In genomic region chr8:94594211-94594610, GRCm38 (mm10) we compare ENCODE assay signal across 14 mouse cellular contexts. TPM values are rescaled to one million over a fixed set of nuclear protein-coding genes. Genes with fewer than 3 reads are reported as not detected.
A peak's percentile ranks its signal among the peaks of the same experiment; 100 is the strongest.
DNase-seq lines count a peak whose midpoint lies in the region; ATAC-seq lines count a peak whose summit lies in the region.
"Had no signal": no experiment of that assay in that cellular context is flagged by ENCODE, and none has a peak within 500 bp of the region (broad histone marks: within the 10 kb centered on the region; RNA-seq: fewer than 3 reads in every experiment).

No protein-coding gene starts in this region.

- H3K36me3 ChIP-seq in hindbrain, embryonic 14.5 days (replicated peaks; ENCODE audit: control insufficient read depth, insufficient read depth): peaks cover 2% of the 10 kb centered on the region; the same call in 1 of the 2 replicates
- peaks cover 4% of the 10 kb centered on the region; the same call in 1 of the 2 replicates for H3K36me3 ChIP-seq in hindbrain, embryonic 12.5 days
- no peaks in the 10 kb centered on the region for H3K36me3 ChIP-seq in midbrain, embryonic 14.5 days (ENCODE audit: control insufficient read depth, insufficient read depth, low read length)
- peaks cover 11% of the 10 kb centered on the region for H3K36me3 ChIP-seq in midbrain, embryonic 10.5 days
- peaks cover 2% of the 10 kb centered on the region for H3K36me3 ChIP-seq in splenic B cell, adult 2 months (ENCODE audit: control insufficient read depth, insufficient read depth, low read length, poor library complexity, severe bottlenecking)

- ATAC-seq in hindbrain, embryonic 14.5 days (ENCODE audit: low FRiP score): no peak
- ATAC-seq in hindbrain, embryonic 12.5 days (ENCODE audit: low FRiP score): no peak
- no peak for ATAC-seq in midbrain, embryonic 14.5 days (ENCODE audit: low FRiP score, low TSS enrichment)
- ATAC-seq in erythroblast, adult 5-6 weeks (replicated peaks; ENCODE audit: low FRiP score, poor library complexity, severe bottlenecking): peak; percentile 69

- no peak overlapping the region for H3K4me3 ChIP-seq in hindbrain, embryonic 14.5 days (replicated peaks; ENCODE audit: low read length)
- H3K4me3 ChIP-seq in hindbrain, embryonic 12.5 days: no peak overlapping the region
- no peak overlapping the region for H3K4me3 ChIP-seq in midbrain, embryonic 14.5 days (replicated peaks; ENCODE audit: low read depth, low read length)
- no peak overlapping the region for H3K4me3 ChIP-seq in midbrain, embryonic 10.5 days
- H3K4me3 ChIP-seq: hindbrain, embryonic 10.5 days; megakaryocyte, embryonic 14.5 days had no signal

- no peaks in the 10 kb centered on the region for H3K9me3 ChIP-seq in hindbrain, embryonic 14.5 days (ENCODE audit: control insufficient read depth, low read length)
- no peaks in the 10 kb centered on the region for H3K9me3 ChIP-seq in hindbrain, embryonic 12.5 days (replicated peaks)
- no peaks in the 10 kb centered on the region for H3K9me3 ChIP-seq in midbrain, embryonic 14.5 days (ENCODE audit: control insufficient read depth, low read length)
- H3K9me3 ChIP-seq in midbrain, embryonic 10.5 days (replicated peaks): no peaks in the 10 kb centered on the region
- H3K9me3 ChIP-seq: G1E; hindbrain, embryonic 10.5 days; megakaryocyte, embryonic 14.5 days had no signal

- no peak overlapping the region for H3K9ac ChIP-seq in hindbrain, embryonic 14.5 days
- no peak overlapping the region for H3K9ac ChIP-seq in hindbrain, embryonic 12.5 days
- H3K9ac ChIP-seq in midbrain, embryonic 14.5 days (replicated peaks; ENCODE audit: low read length): no peak overlapping the region

- peak; percentile 48 for DNase-seq in hindbrain, embryonic 14.5 days (ENCODE audit: low spot score)
- peak; percentile 55 for DNase-seq in midbrain, embryonic 14.5 days
- no peak for DNase-seq in midbrain, embryonic 10.5 days (ENCODE audit: low spot score)
- DNase-seq in splenic B cell, adult 2 months (ENCODE audit: low read depth, low spot score): peak; percentile 34
- no peak for DNase-seq in adrenal gland, postnatal 36 days
- DNase-seq in layer of hippocampus, postnatal 10 days (ENCODE audit: low spot score in 2 of 2): no peak
- DNase-seq: cerebellum, postnatal 10 days; gastrocnemius, postnatal 36 days; thymus, adult 2 months had no signal

- no peak overlapping the region for H3K4me2 ChIP-seq in hindbrain, embryonic 14.5 days (replicated peaks)
- no peak overlapping the region for H3K4me2 ChIP-seq in hindbrain, embryonic 12.5 days (replicated peaks)
- H3K4me2 ChIP-seq in midbrain, embryonic 14.5 days (ENCODE audit: low read length): no peak overlapping the region

- 0 out of 2 replicates have a peak, but pooled peaks cover under 1% of the 10 kb centered on the region for H3K4me1 ChIP-seq in hindbrain, embryonic 14.5 days (replicated peaks; ENCODE audit: control insufficient read depth, insufficient read depth, low read length)
- H3K4me1 ChIP-seq in hindbrain, embryonic 12.5 days: no peaks in the 10 kb centered on the region
- no peaks in the 10 kb centered on the region for H3K4me1 ChIP-seq in midbrain, embryonic 14.5 days (ENCODE audit: control insufficient read depth, insufficient read depth, low read length)
- no peaks in the 10 kb centered on the region for H3K4me1 ChIP-seq in midbrain, embryonic 10.5 days
- H3K4me1 ChIP-seq: hindbrain, embryonic 10.5 days had no signal

- no peak overlapping the region for H3K27ac ChIP-seq in hindbrain, embryonic 14.5 days
- H3K27ac ChIP-seq in hindbrain, embryonic 12.5 days: no peak overlapping the region
- no peak overlapping the region for H3K27ac ChIP-seq in midbrain, embryonic 14.5 days (replicated peaks; ENCODE audit: low read depth, low read length)
- no peak overlapping the region for H3K27ac ChIP-seq in midbrain, embryonic 10.5 days (replicated peaks)
- H3K27ac ChIP-seq: hindbrain, embryonic 10.5 days had no signal

- no peaks in the 10 kb centered on the region for H3K27me3 ChIP-seq in hindbrain, embryonic 14.5 days (ENCODE audit: control insufficient read depth, insufficient read depth, low read length)
- H3K27me3 ChIP-seq in hindbrain, embryonic 12.5 days: no peaks in the 10 kb centered on the region
- no peaks in the 10 kb centered on the region for H3K27me3 ChIP-seq in midbrain, embryonic 14.5 days (ENCODE audit: control insufficient read depth, insufficient read depth, low read length)
- H3K27me3 ChIP-seq in midbrain, embryonic 10.5 days (ENCODE audit: low read depth, poor library complexity, severe bottlenecking): no peaks in the 10 kb centered on the region
- no peaks in the 10 kb centered on the region for H3K27me3 ChIP-seq in splenic B cell, adult 2 months (ENCODE audit: control insufficient read depth, insufficient read depth, low read length, poor library complexity, severe bottlenecking)
- H3K27me3 ChIP-seq: megakaryocyte, embryonic 14.5 days had no signal

- 70% methylated on average over 1 of the region's 1 CpGs for WGBS in hindbrain, embryonic 14.5 days
- WGBS in hindbrain, embryonic 12.5 days: 83% methylated on average over 1 of the region's 1 CpGs
- 82% methylated on average over 1 of the region's 1 CpGs for WGBS in midbrain, embryonic 14.5 days
- WGBS in midbrain, embryonic 10.5 days: 79% methylated on average over 1 of the region's 1 CpGs

RNA-seq across cellular contexts. Expression of gene Rspry1, which starts 7.5 kb away (rescaled TPM):
- 44.8 and 46.5 TPM in 2 replicates for polyA plus RNA-seq in hindbrain, embryonic 14.5 days (2014; fragmentation: Nextera tagmentation; extraction: Ambion mirVana)
- 53.6 and 54.8 TPM in 2 replicates for polyA plus RNA-seq in hindbrain, embryonic 12.5 days (2016; fragmentation: Nextera tagmentation; extraction: Ambion mirVana)
- 46.1 and 54.4 TPM in 2 replicates for polyA plus RNA-seq in midbrain, embryonic 14.5 days (2014; fragmentation: Nextera tagmentation; extraction: Ambion mirVana)
- polyA plus RNA-seq in midbrain, embryonic 10.5 days (2016; fragmentation: Nextera tagmentation; extraction: Ambion mirVana): 45.2 and 49.5 TPM in 2 replicates
- 13.0 and 19.2 TPM in 2 replicates for total RNA-seq in erythroblast, adult 5-6 weeks (2015; ENCODE audit: low replicate concordance)
- 7.8 and 12.7 TPM in 2 replicates for total RNA-seq in erythroblast, adult 5-6 weeks (2017; ENCODE audit: low replicate concordance)
- 10 to 100 TPM; 22.3 to 22.5 TPM for total RNA-seq in adrenal gland, postnatal 36 days (2021)
- 10 to 100 TPM; 32.6 to 38.7 TPM for total RNA-seq in layer of hippocampus, postnatal 10 days (2021)

RNA-seq across cellular contexts. Expression of gene Fam192a, which starts 7.6 kb away (rescaled TPM):
- 75.7 and 82.7 TPM in 2 replicates for polyA plus RNA-seq in hindbrain, embryonic 14.5 days (2014; fragmentation: Nextera tagmentation; extraction: Ambion mirVana)
- 89.6 and 99.7 TPM in 2 replicates for polyA plus RNA-seq in hindbrain, embryonic 12.5 days (2016; fragmentation: Nextera tagmentation; extraction: Ambion mirVana)
- polyA plus RNA-seq in midbrain, embryonic 14.5 days (2014; fragmentation: Nextera tagmentation; extraction: Ambion mirVana): 71.9 and 91.9 TPM in 2 replicates
- 91.8 and 98.8 TPM in 2 replicates for polyA plus RNA-seq in midbrain, embryonic 10.5 days (2016; fragmentation: Nextera tagmentation; extraction: Ambion mirVana)
- total RNA-seq in erythroblast, adult 5-6 weeks (2015; ENCODE audit: low replicate concordance): 9.8 and 15.9 TPM in 2 replicates
- total RNA-seq in erythroblast, adult 5-6 weeks (2017; ENCODE audit: low replicate concordance): 40.8 and 44.3 TPM in 2 replicates
- 10 to 100 TPM; 32.0 to 33.2 TPM for total RNA-seq in adrenal gland, postnatal 36 days (2021)
- total RNA-seq in layer of hippocampus, postnatal 10 days (2021): 10 to 100 TPM; 37.5 to 42.9 TPM

Comparison
In these comparisons a context has a peak if more than half of its experiments do, and no peak if none do; other contexts are left out.
1. DNase-seq: peak in hindbrain, embryonic 14.5 days (single experiment), midbrain, embryonic 14.5 days (single experiment) and splenic B cell, adult 2 months (single experiment); none in midbrain, embryonic 10.5 days (single experiment), adrenal gland, postnatal 36 days (0 of 2) and layer of hippocampus, postnatal 10 days (0 of 2).